Mouse (Mus musculus): ENCODE measurements around the gene Trpc2. TPM values are rescaled to one million over a fixed set of nuclear protein-coding genes. Genes with fewer than 3 reads are reported as not detected.
A peak's percentile ranks its signal among the peaks of the same experiment; 100 is the strongest.

Trpc2 gene
- total and polyA plus RNA-seq, 2 experiments from 2014 or later: not detected

GRCm38 (mm10) chr7:102076714-102077296 is 6.1 kb upstream of the Trpc2 start:
- DNase-seq (ENCODE audit: low spot score) (no peak), ATAC-seq (ENCODE audit: low FRiP score) (0 out of 2 replicates have a peak, but pooled peaks have one; percentile 7)
- 83% methylated on average over 7 of the region's 7 CpGs for WGBS

GRCm38 (mm10) chr7:102078517-102078916 is 4.4 kb upstream of the Trpc2 start:
- no peak overlapping the region for H3K4me3 ChIP-seq (ENCODE audit: low read depth, low read length)
- no peak overlapping the region for H3K9ac ChIP-seq (replicated peaks; ENCODE audit: low read length, poor library complexity, severe bottlenecking)
- no peaks in the 10 kb centered on the region for H3K9me3 ChIP-seq (ENCODE audit: low read length)
- H3K4me2 ChIP-seq (ENCODE audit: low read depth, low read length, poor library complexity, severe bottlenecking): no peak overlapping the region
- no peaks in the 10 kb centered on the region for H3K27me3 ChIP-seq (ENCODE audit: insufficient read depth, low read length)
- peaks cover 56% of the 10 kb centered on the region for H3K36me3 ChIP-seq (ENCODE audit: insufficient read depth, low read length)
- no peak for ATAC-seq (ENCODE audit: low FRiP score)
- no peak overlapping the region for H3K27ac ChIP-seq (ENCODE audit: low read depth, low read length)
- no peaks in the 10 kb centered on the region for H3K4me1 ChIP-seq (ENCODE audit: insufficient read depth, low read length)
- peak; percentile 77 for TF ChIP-seq CTCF (IDR thresholded peaks at IDR 0.05)
- 75% methylated on average over 7 of the region's 7 CpGs for WGBS
- DNase-seq (ENCODE audit: low spot score): peak; percentile 52

More at GRCm38 (mm10) chr7:102076714-102077296, 6.1 kb upstream of the Trpc2 start:
- Histone ChIP-seq H3K27me3 (ENCODE audit: insufficient read depth, low read length) (no peaks in the 10 kb centered on the region), H3K4me1 (ENCODE audit: insufficient read depth, low read length) (no peaks in the 10 kb centered on the region), H3K27ac (ENCODE audit: low read depth, low read length) (no peak overlapping the region), H3K9me3 (ENCODE audit: low read length) (no peaks in the 10 kb centered on the region), H3K4me3 (ENCODE audit: low read depth, low read length) (no peak overlapping the region), H3K36me3 (ENCODE audit: insufficient read depth, low read length) (peaks cover 53% of the 10 kb centered on the region), H3K9ac (replicated peaks; ENCODE audit: low read length, poor library complexity, severe bottlenecking) (no peak overlapping the region), H3K4me2 (ENCODE audit: low read depth, low read length, poor library complexity, severe bottlenecking) (no peak overlapping the region)
- TF ChIP-seq CTCF (IDR thresholded peaks at IDR 0.05): peak; percentile 68

GRCm38 (mm10) chr7:102080311-102080710 is 2.6 kb upstream of the Trpc2 start:
- no peak overlapping the region for H3K9ac ChIP-seq (replicated peaks; ENCODE audit: low read length, poor library complexity, severe bottlenecking)
- H3K4me2 ChIP-seq (ENCODE audit: low read depth, low read length, poor library complexity, severe bottlenecking): no peak overlapping the region
- no peak for TF ChIP-seq CTCF (IDR thresholded peaks at IDR 0.05)
- no peak for DNase-seq (ENCODE audit: low spot score)
- no peak overlapping the region for H3K27ac ChIP-seq (ENCODE audit: low read depth, low read length)
- H3K27me3 ChIP-seq (ENCODE audit: insufficient read depth, low read length): no peaks in the 10 kb centered on the region
- peaks cover 63% of the 10 kb centered on the region for H3K36me3 ChIP-seq (ENCODE audit: insufficient read depth, low read length)
- no peaks in the 10 kb centered on the region for H3K4me1 ChIP-seq (ENCODE audit: insufficient read depth, low read length)
- no peak for ATAC-seq (ENCODE audit: low FRiP score)
- 96% methylated on average over 8 of the region's 8 CpGs for WGBS
- no peaks in the 10 kb centered on the region for H3K9me3 ChIP-seq (ENCODE audit: low read length)
- H3K4me3 ChIP-seq (ENCODE audit: low read depth, low read length): no peak overlapping the region

GRCm38 (mm10) chr7:102081784-102082183 is 1.1 kb upstream of the Trpc2 start:
- no peak for DNase-seq (ENCODE audit: low spot score)
- no peak for ATAC-seq (ENCODE audit: low FRiP score)
- Histone ChIP-seq H3K9ac (replicated peaks; ENCODE audit: low read length, poor library complexity, severe bottlenecking) (no peak overlapping the region), H3K27ac (ENCODE audit: low read depth, low read length) (no peak overlapping the region), H3K9me3 (ENCODE audit: low read length) (no peaks in the 10 kb centered on the region), H3K4me3 (ENCODE audit: low read depth, low read length) (no peak overlapping the region), H3K4me2 (ENCODE audit: low read depth, low read length, poor library complexity, severe bottlenecking) (no peak overlapping the region), H3K27me3 (ENCODE audit: insufficient read depth, low read length) (no peaks in the 10 kb centered on the region), H3K4me1 (ENCODE audit: insufficient read depth, low read length) (no peaks in the 10 kb centered on the region), H3K36me3 (ENCODE audit: insufficient read depth, low read length) (peaks cover 57% of the 10 kb centered on the region)
- TF ChIP-seq CTCF (IDR thresholded peaks at IDR 0.05): no peak
- 94% methylated on average over 5 of the region's 5 CpGs for WGBS

GRCm38 (mm10) chr7:102084041-102084696 is 1.3 kb downstream of the Trpc2 start:
- no peaks in the 10 kb centered on the region for H3K27me3 ChIP-seq (ENCODE audit: insufficient read depth, low read length)
- H3K4me1 ChIP-seq (ENCODE audit: insufficient read depth, low read length): no peaks in the 10 kb centered on the region
- TF ChIP-seq CTCF (IDR thresholded peaks at IDR 0.05): no peak
- H3K36me3 ChIP-seq (ENCODE audit: insufficient read depth, low read length): peaks cover 45% of the 10 kb centered on the region
- no peak overlapping the region for H3K4me2 ChIP-seq (ENCODE audit: low read depth, low read length, poor library complexity, severe bottlenecking)
- ATAC-seq (ENCODE audit: low FRiP score) (no peak), DNase-seq (ENCODE audit: low spot score) (no peak)
- H3K27ac ChIP-seq (ENCODE audit: low read depth, low read length): no peak overlapping the region
- H3K4me3 ChIP-seq (ENCODE audit: low read depth, low read length): no peak overlapping the region
- H3K9ac ChIP-seq (replicated peaks; ENCODE audit: low read length, poor library complexity, severe bottlenecking): no peak overlapping the region
- no peaks in the 10 kb centered on the region for H3K9me3 ChIP-seq (ENCODE audit: low read length)
- WGBS: 93% methylated on average over 26 of the region's 26 CpGs

- H3K27me3 ChIP-seq (ENCODE audit: insufficient read depth, low read length): no peaks in the 10 kb centered on the region
- ATAC-seq (ENCODE audit: low FRiP score) (no peak), DNase-seq (ENCODE audit: low spot score) (no peak)
- WGBS: 81% methylated on average over 4 of the region's 4 CpGs
- no peak overlapping the region for H3K4me2 ChIP-seq (ENCODE audit: low read depth, low read length, poor library complexity, severe bottlenecking)
- peaks cover 22% of the 10 kb centered on the region for H3K36me3 ChIP-seq (ENCODE audit: insufficient read depth, low read length)
- no peak overlapping the region for H3K27ac ChIP-seq (ENCODE audit: low read depth, low read length)
- no peak overlapping the region for H3K4me3 ChIP-seq (ENCODE audit: low read depth, low read length)
- no peaks in the 10 kb centered on the region for H3K4me1 ChIP-seq (ENCODE audit: insufficient read depth, low read length)
- H3K9me3 ChIP-seq (ENCODE audit: low read length): no peaks in the 10 kb centered on the region
- H3K9ac ChIP-seq (replicated peaks; ENCODE audit: low read length, poor library complexity, severe bottlenecking): no peak overlapping the region
- TF ChIP-seq CTCF (IDR thresholded peaks at IDR 0.05): no peak
Observed at GRCm38 (mm10) chr7:102087336-102087735, 4.4 kb downstream of the Trpc2 start.

Data from midbrain, postnatal 0 days (tissue).